Mouse (Mus musculus): ENCODE results near the gene Calhm5. TPM values are rescaled to one million over a fixed set of nuclear protein-coding genes. Genes with fewer than 3 reads are reported as not detected.

Gene Calhm5
- polyA plus RNA-seq, 1 experiment from 2014 or later: 0.83 TPM

DNA sequence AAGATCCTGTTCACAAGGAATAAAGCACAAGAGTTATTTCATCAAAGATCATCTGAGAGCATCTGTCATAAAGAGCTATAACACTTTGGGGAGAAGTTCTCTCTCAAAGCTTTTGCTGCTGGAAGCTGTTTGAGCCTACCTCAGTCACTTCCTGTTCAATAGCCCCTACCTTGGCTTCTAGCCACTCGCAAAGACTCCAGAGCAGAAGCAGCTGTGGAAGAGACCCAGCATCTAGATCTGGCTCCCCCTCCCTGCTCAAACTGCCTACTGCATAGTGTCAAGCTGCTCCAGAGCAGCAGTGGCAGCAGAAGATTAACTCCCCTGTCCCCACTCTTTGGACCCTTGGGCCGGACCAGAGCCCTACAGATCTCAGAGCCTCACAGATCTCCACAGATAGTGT, 42.3 kb downstream of the Calhm5 start:
- H3K9me3 ChIP-seq: no peaks in the 10 kb centered on the region
- 87% methylated on average over 2 of the region's 2 CpGs for WGBS
- ATAC-seq (ENCODE audit: low FRiP score, low read depth): no peak
- no peak overlapping the region for H3K27ac ChIP-seq (replicated peaks)
- H3K4me1 ChIP-seq (replicated peaks): no peaks in the 10 kb centered on the region
- no peak overlapping the region for H3K4me2 ChIP-seq
- no peaks in the 10 kb centered on the region for H3K36me3 ChIP-seq
- H3K27me3 ChIP-seq: no peaks in the 10 kb centered on the region
- no peak overlapping the region for H3K4me3 ChIP-seq
- H3K9ac ChIP-seq: no peak overlapping the region

- no peaks in the 10 kb centered on the region for H3K9me3 ChIP-seq
- no peak for ATAC-seq (ENCODE audit: low FRiP score, low read depth)
- no peaks in the 10 kb centered on the region for H3K36me3 ChIP-seq
- no peaks in the 10 kb centered on the region for H3K27me3 ChIP-seq
- no peaks in the 10 kb centered on the region for H3K4me1 ChIP-seq (replicated peaks)
- no peak within 1 kb of the TSS for H3K9ac ChIP-seq
- no peak within 1 kb of the TSS for H3K4me3 ChIP-seq
- no peak within 1 kb of the TSS for H3K27ac ChIP-seq (replicated peaks)
- H3K4me2 ChIP-seq: no peak within 1 kb of the TSS
- 90% methylated on average over 5 of the region's 5 CpGs for WGBS
Observed at GRCm38 (mm10) chr10:34044210-34044609, 52.1 kb downstream of the Calhm5 start, which contains the start of gene Calhm4. Calhm4 (minus strand) TSS chr10:34044310.

Other genes starting within 250 kb of the Calhm5 start
- gene Sult3a1, start 238.8 kb downstream of the Calhm5 start, polyA plus RNA-seq (2015; fragmentation: Nextera tagmentation; extraction: Ambion mirVana): not detected in 2 replicates
- 0.79 and 1.9 TPM in 2 replicates for gene Rsph4a, start 191.4 kb downstream of the Calhm5 start, polyA plus RNA-seq (2015; fragmentation: Nextera tagmentation; extraction: Ambion mirVana)
- 19.7 and 19.9 TPM in 2 replicates for gene Zup1, start 145.2 kb downstream of the Calhm5 start, polyA plus RNA-seq (2015; fragmentation: Nextera tagmentation; extraction: Ambion mirVana)
- gene Rwdd1, start 76.9 kb downstream of the Calhm5 start, polyA plus RNA-seq (2015; fragmentation: Nextera tagmentation; extraction: Ambion mirVana): 118 and 121 TPM in 2 replicates
- gene Trappc3l, start 58.9 kb downstream of the Calhm5 start, polyA plus RNA-seq (2015; fragmentation: Nextera tagmentation; extraction: Ambion mirVana): 0.25 TPM in 1 of 2 replicates, not detected in the other
- gene Calhm4, start 52.2 kb downstream of the Calhm5 start, polyA plus RNA-seq (2015; fragmentation: Nextera tagmentation; extraction: Ambion mirVana): not detected in 2 replicates
- 0.91 and 1.0 TPM in 2 replicates for gene Calhm6, start 31.5 kb upstream of the Calhm5 start, polyA plus RNA-seq (2015; fragmentation: Nextera tagmentation; extraction: Ambion mirVana)
- gene Dse, start 111.2 kb upstream of the Calhm5 start, polyA plus RNA-seq (2015; fragmentation: Nextera tagmentation; extraction: Ambion mirVana): 6.5 and 7.6 TPM in 2 replicates
- gene Tspyl1, start 185.7 kb upstream of the Calhm5 start, polyA plus RNA-seq (2015; fragmentation: Nextera tagmentation; extraction: Ambion mirVana): 138 and 144 TPM in 2 replicates
- gene Tspyl4, start 200.9 kb upstream of the Calhm5 start, polyA plus RNA-seq (2015; fragmentation: Nextera tagmentation; extraction: Ambion mirVana): 352 and 362 TPM in 2 replicates

All from hindbrain, embryonic 15.5 days (tissue).